Mouse (Mus musculus) heart, adult 2 months (tissue): ENCODE measurements around the gene Ralgps1. TPM values are rescaled to one million over a fixed set of nuclear protein-coding genes. Genes with fewer than 3 reads are reported as not detected.

Experiments
- DNase-seq, 2 experiments: peaks; one replicate each; pipeline ENCODE4 v3.0.0; 2021
- H3K27ac ChIP-seq: fragments of 200-600 bp; 2 replicates; pipeline ENCODE4 v1.8.1; 2022
- H3K27me3 ChIP-seq: fragments of 200-500 bp; 2 replicates; pipeline ENCODE4 v1.6.1; 2012; ENCODE audit warnings: mild to moderate bottlenecking, low read length, inconsistent platforms, mixed read lengths; ENCODE audit not compliant: control insufficient read depth, insufficient read depth
- H3K36me3 ChIP-seq: fragments of 200-500 bp; 2 replicates; pipeline ENCODE4 v1.6.1; 2012; ENCODE audit warnings: low read length, inconsistent platforms; ENCODE audit not compliant: control insufficient read depth, insufficient read depth
- H3K4me1 ChIP-seq: fragments of 200-500 bp; 2 replicates; pipeline ENCODE4 v1.6.1; 2011; ENCODE audit warnings: low read length; ENCODE audit not compliant: control insufficient read depth, insufficient read depth
- H3K4me3 ChIP-seq: fragments of 200-600 bp; 2 replicates; pipeline ENCODE4 v1.8.1; 2022
- H3K79me2 ChIP-seq: fragments of 200-500 bp; replicated peaks from 2 replicates; pipeline ENCODE4 v1.6.1; 2012; ENCODE audit warnings: mild to moderate bottlenecking, inconsistent platforms, low read length, moderate library complexity, mixed read lengths; ENCODE audit not compliant: control insufficient read depth, insufficient read depth
- H3K9ac ChIP-seq: fragments of 200-500 bp; 2 replicates; pipeline ENCODE4 v1.6.1; 2012; ENCODE audit warnings: low read depth, mild to moderate bottlenecking, control low read depth, inconsistent platforms, low read length, mixed read lengths
- CTCF ChIP-seq: fragments of 200-600 bp; IDR thresholded peaks from 2 replicates; pipeline ENCODE4 v1.8.1; 2022; ENCODE audit warnings: antibody characterized with exemption, mild to moderate bottlenecking, moderate library complexity
- EP300 ChIP-seq: fragments of 200-500 bp; IDR thresholded peaks from 2 replicates; pipeline ENCODE4 v1.6.1; 2011; ENCODE audit warnings: low read depth, low read length, control low read depth; ENCODE audit not compliant: insufficient read depth
- POLR2A ChIP-seq: fragments of 200-500 bp; IDR thresholded peaks from 2 replicates; pipeline ENCODE4 v1.6.1; 2011; ENCODE audit warnings: mild to moderate bottlenecking, low read depth, low read length, control low read depth; ENCODE audit not compliant: insufficient read depth
- WGBS: fragments of 180-500 bp; shearing (Covaris S2); methylation state at CpG from one replicate; pipeline ENCODE4 v1.1.7; 2018; 5-methylcytosine and 5-hydroxymethylcytosine counted together
- intact Hi-C: fragments of 180-260 bp; cut with DNase I; formaldehyde crosslinking; loops from one replicate; pipeline ENCODE4 v1.15.1; 2025
- polyA plus RNA-seq: library from polyadenylated mRNA; depleted of rRNA; stranded (reverse); fragments of >200 nt; gene quantifications from 2 replicates; pipeline ENCODE4 v1.2.3, GENCODE M21; 2012
- total RNA-seq, 2 experiments: library from RNA; stranded (reverse); gene quantifications; 2 replicates each; pipeline ENCODE4 v1.2.3; 2021

Ralgps1 gene
- total and polyA plus RNA-seq, 3 experiments = 3.8 to 5.3 (median 4.9) TPM

GRCm38 (mm10) chr2:33167060-33167459, 204.2 kb downstream of the Ralgps1 start:
- Histone ChIP-seq H3K9ac (no peak overlapping the region), H3K27ac (no peak overlapping the region), H3K4me3 (no peak overlapping the region), H3K27me3 (no peaks in the 10 kb centered on the region), H3K4me1 (peaks cover 13% of the 10 kb centered on the region), H3K79me2 (no peaks in the 10 kb centered on the region), H3K36me3 (no peaks in the 10 kb centered on the region)
- 91% methylated on average over 3 of the region's 3 CpGs for WGBS
- intact Hi-C loops = no loop called here
- DNase-seq = no peak
- TF ChIP-seq EP300 (no peak), CTCF (no peak), POLR2A (no peak)

GRCm38 (mm10) chr2:33165710-33166374, 205.4 kb downstream of the Ralgps1 start:
- WGBS = 57% methylated on average over 7 of the region's 7 CpGs
- Histone ChIP-seq H3K27ac (no peak overlapping the region; the same call in 1 of the 2 replicates), H3K27me3 (no peaks in the 10 kb centered on the region), H3K4me1 (peaks cover 16% of the 10 kb centered on the region), H3K9ac (no peak overlapping the region), H3K36me3 (no peaks in the 10 kb centered on the region), H3K4me3 (no peak overlapping the region), H3K79me2 (no peaks in the 10 kb centered on the region)
- intact Hi-C loops = no loop called here
- TF ChIP-seq POLR2A (no peak), CTCF (no peak), EP300 (no peak)
- no peak for DNase-seq

- Histone ChIP-seq H3K36me3 (no peaks in the 10 kb centered on the region), H3K79me2 (no peaks in the 10 kb centered on the region), H3K9ac (no peak overlapping the region), H3K27ac (no peak overlapping the region; the same call in 1 of the 2 replicates), H3K27me3 (no peaks in the 10 kb centered on the region), H3K4me1 (peaks cover 19% of the 10 kb centered on the region), H3K4me3 (no peak overlapping the region)
- WGBS = 44% methylated on average over 4 of the region's 4 CpGs
- TF ChIP-seq EP300 = no peak
- no peak for TF ChIP-seq CTCF
- no peak for TF ChIP-seq POLR2A
- intact Hi-C loops = no loop called here
- DNase-seq = peak in 1 of 2 experiments; percentile 56
Measured at GRCm38 (mm10) chr2:33165229-33165628, 206.1 kb downstream of the Ralgps1 start.

DNA sequence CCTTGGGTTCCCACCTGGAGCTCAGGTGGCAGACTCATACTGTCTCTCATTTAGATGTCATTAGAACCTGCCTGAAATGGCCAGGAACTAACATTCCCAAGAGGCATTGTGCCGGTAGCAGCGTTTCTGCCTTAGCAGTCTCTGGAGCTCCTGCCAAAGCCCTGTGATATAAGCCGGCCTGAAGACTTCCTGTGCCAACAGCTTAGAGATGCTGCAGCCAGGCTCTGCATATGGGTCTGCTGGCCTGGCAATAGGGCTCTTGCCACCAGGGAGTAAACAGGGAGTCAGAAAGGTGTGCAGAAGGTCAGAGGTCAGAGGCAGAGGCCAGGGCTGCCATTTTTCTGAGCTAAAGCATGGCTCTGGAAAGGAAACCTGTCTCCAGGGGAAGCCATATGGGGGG, 206.6 kb downstream of the Ralgps1 start:
- no peak for TF ChIP-seq POLR2A
- no peak for TF ChIP-seq CTCF
- TF ChIP-seq EP300 = no peak
- Histone ChIP-seq H3K27ac (no peak overlapping the region; the same call in 1 of the 2 replicates), H3K4me3 (no peak overlapping the region), H3K9ac (no peak overlapping the region), H3K4me1 (peaks cover 25% of the 10 kb centered on the region), H3K79me2 (no peaks in the 10 kb centered on the region), H3K36me3 (no peaks in the 10 kb centered on the region), H3K27me3 (no peaks in the 10 kb centered on the region)
- 8% methylated on average over 3 of the region's 3 CpGs for WGBS
- no peak for DNase-seq
- intact Hi-C loops = no loop called here

GRCm38 (mm10) chr2:33162126-33162525, 209.2 kb downstream of the Ralgps1 start:
- Histone ChIP-seq H3K27ac (peak overlapping the region; percentile 48), H3K79me2 (no peaks in the 10 kb centered on the region), H3K9ac (no peak overlapping the region), H3K4me1 (peaks cover 28% of the 10 kb centered on the region), H3K36me3 (no peaks in the 10 kb centered on the region), H3K4me3 (no peak overlapping the region), H3K27me3 (no peaks in the 10 kb centered on the region)
- DNase-seq = peak; percentile 39 to 58
- TF ChIP-seq EP300 (no peak), POLR2A (no peak), CTCF (no peak)
- intact Hi-C loops = no loop called here
- 69% methylated on average over 2 of the region's 2 CpGs for WGBS

GRCm38 (mm10) chr2:33160326-33160973, 210.8 kb downstream of the Ralgps1 start:
- no peaks in the 10 kb centered on the region for H3K36me3 ChIP-seq
- WGBS = 25% methylated on average over 12 of the region's 12 CpGs
- peak; percentile 76; the same call in 1 of the 2 replicates for TF ChIP-seq EP300
- TF ChIP-seq POLR2A = no peak
- no peak overlapping the region for H3K9ac ChIP-seq
- intact Hi-C loops = no loop called here
- peak overlapping the region; percentile 58 for H3K27ac ChIP-seq
- H3K4me1 ChIP-seq = peaks cover 25% of the 10 kb centered on the region
- no peaks in the 10 kb centered on the region for H3K79me2 ChIP-seq
- DNase-seq = peak; percentile 74 to 86
- no peaks in the 10 kb centered on the region for H3K27me3 ChIP-seq
- no peak overlapping the region for H3K4me3 ChIP-seq
